Mouse (Mus musculus) colon, adult 2 months (tissue): ENCODE measurements around the gene Cdk16. TPM values are rescaled to one million over a fixed set of nuclear protein-coding genes. Genes with fewer than 3 reads are reported as not detected.

Experiments
- polyA plus RNA-seq: library from polyadenylated mRNA; depleted of rRNA; stranded (reverse); fragments of >200 nt; gene quantifications from 2 replicates; pipeline ENCODE4 v1.2.3, GENCODE M21; 2012; rRNA removed

Gene Cdk16
- polyA plus RNA-seq: 145 and 185 TPM in 2 replicates

DNA sequence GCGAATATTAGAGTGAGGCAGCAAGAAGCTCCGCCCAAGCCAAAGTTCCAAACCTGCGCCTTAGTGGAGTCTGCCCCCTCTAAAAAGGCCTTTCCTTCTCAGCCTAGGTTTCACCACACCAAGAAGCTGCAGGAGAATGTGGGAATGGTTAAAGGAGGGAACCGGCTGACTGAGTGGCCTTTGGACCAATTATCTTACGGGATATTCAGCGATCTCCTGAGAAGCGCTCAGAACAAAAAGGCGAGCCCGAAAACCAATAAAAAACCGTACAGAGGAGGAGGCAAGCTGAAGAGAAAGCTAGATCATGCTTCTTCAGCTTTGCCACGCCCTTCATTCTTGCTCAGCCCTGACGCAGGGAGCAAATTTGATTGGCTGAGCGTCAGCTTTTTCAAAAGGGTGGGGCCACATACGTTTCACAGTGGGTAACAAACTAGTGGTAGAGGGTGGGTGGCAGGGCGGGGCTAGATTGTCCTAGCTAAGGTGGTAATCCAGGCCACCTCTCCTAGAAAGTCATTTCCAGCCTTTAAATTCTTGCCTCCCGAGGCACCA is at the start of gene Cdk16:
Gene Cdk16, plus strand, starts transcription at position 436 of the 549 bp plus-strand sequence.

DNA sequence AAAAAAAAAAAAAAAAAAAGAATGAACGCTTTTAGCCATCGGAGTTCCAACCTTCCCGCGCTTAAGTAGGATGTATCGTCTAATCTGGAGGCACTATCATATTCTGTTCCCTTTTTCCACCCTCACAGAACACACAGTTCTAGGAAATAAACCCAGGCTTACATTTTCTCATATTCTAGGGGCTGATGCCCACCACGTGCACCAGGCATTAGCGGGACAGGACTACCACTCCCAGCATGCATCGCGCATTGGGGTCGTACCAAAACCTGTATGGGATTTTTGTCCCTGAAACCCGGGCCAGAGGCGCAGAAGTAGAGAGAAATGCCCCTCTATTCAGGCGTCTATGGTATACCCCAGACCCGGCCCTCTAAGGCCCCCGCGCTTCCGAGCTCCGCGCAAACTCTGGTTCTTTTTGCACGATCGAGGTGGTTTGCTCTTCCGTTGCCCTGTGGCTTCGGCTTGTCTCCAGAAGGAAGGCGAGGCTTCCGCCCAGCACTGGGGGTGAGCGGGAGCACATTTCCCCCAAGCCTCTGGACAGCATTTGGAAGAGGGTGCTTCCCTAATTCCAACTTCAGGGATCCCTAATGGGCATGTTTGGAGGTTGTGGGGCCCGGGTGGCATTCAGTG is 29.6 kb upstream of the Cdk16 start, which contains the start of gene Uba1:
Gene Uba1, plus strand, starts transcription at position 301 of the 627 bp plus-strand sequence.

DNA sequence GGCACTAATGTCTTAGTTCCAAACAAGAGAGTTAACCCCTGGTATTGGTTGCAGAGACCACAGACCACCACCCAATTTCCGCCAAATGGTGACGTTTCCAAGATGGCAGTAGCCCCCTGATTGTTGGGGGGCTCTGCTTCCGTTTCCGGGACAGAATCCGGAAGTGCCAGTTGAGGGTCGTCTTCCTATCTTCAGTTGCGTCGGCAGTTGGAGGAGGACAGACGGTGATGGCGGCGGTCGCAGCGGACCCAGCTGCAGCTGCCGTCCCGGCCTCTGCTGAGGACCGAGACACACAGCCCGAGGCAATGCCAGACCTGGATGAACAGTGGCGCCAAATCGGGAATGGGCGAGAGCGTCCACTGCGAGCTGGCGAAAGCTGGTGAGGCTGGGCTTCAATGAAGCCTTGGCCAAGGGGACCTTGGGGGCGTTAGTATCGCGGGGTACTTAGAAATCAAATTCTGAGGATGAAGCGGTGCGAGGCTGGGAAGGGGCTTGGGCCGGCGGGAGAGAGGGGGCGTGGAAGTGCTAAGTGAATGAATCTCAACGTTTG is 16.1 kb downstream of the Cdk16 start, which contains the start of gene Usp11:
Gene Usp11, plus strand, starts transcription at position 166 of the 550 bp plus-strand sequence.

Other genes with a start within 250 kb of the Cdk16 start
- 0.07 TPM in 1 of 2 replicates, not detected in the other for gene Rgn, start 138.2 kb upstream of the Cdk16 start, polyA plus RNA-seq
- 52.7 and 64.4 TPM in 2 replicates for gene Rbm10, start 70.5 kb upstream of the Cdk16 start, polyA plus RNA-seq
- 132 and 156 TPM in 2 replicates for gene Ndufb11, start 70.3 kb upstream of the Cdk16 start, polyA plus RNA-seq
- 298 and 303 TPM in 2 replicates for gene Uba1, start 29.6 kb upstream of the Cdk16 start, polyA plus RNA-seq
- gene Usp11, start 16.0 kb downstream of the Cdk16 start, polyA plus RNA-seq: 2.9 and 3.7 TPM in 2 replicates
- gene Araf, start 109.9 kb downstream of the Cdk16 start, polyA plus RNA-seq: 152 and 187 TPM in 2 replicates
- gene Timp1, start 182.2 kb downstream of the Cdk16 start, polyA plus RNA-seq: 6.2 and 9.3 TPM in 2 replicates
- 2.0 and 3.4 TPM in 2 replicates for gene Syn1, start 233.1 kb downstream of the Cdk16 start, polyA plus RNA-seq
- 25.2 and 26.5 TPM in 2 replicates for gene Cfp, start 243.6 kb downstream of the Cdk16 start, polyA plus RNA-seq